Mouse (Mus musculus) liver, embryonic 13.5 days (tissue): ENCODE results near the gene Hoxc12. TPM values are rescaled to one million over a fixed set of nuclear protein-coding genes. Genes with fewer than 3 reads are reported as not detected.

Experiments used
- ATAC-seq: fragments of 200-750 bp; cut with Nextera tagmentation; 2 replicates; pipeline ENCODE4 v1.8.0; 2017; ENCODE audit warnings: low read depth, mild to moderate bottlenecking, moderate number of reproducible peaks, moderate library complexity
- DNase-seq: peaks from one replicate; pipeline ENCODE4 v3.0.0; 2022
- H3K27ac ChIP-seq: fragments of 300-500 bp; sonication (generic); 2 replicates; pipeline ENCODE4 v1.5.1; 2015; ENCODE audit warnings: moderate library complexity, mild to moderate bottlenecking, inconsistent platforms
- H3K27me3 ChIP-seq: fragments of 300-500 bp; sonication (generic); 2 replicates; pipeline ENCODE4 v1.6.1; 2015; ENCODE audit warnings: mild to moderate bottlenecking, inconsistent platforms
- H3K36me3 ChIP-seq: fragments of 300-500 bp; sonication (generic); 2 replicates; pipeline ENCODE4 v1.6.1; 2015; ENCODE audit warnings: mild to moderate bottlenecking, inconsistent platforms
- H3K4me1 ChIP-seq: fragments of 300-500 bp; sonication (generic); replicated peaks from 2 replicates; pipeline ENCODE4 v1.6.1; 2015; ENCODE audit warnings: inconsistent platforms
- H3K4me2 ChIP-seq: fragments of 300-500 bp; sonication (generic); 2 replicates; pipeline ENCODE4 v1.6.1; 2015; ENCODE audit warnings: inconsistent platforms, mild to moderate bottlenecking, moderate library complexity
- H3K4me3 ChIP-seq: fragments of 300-500 bp; sonication (generic); replicated peaks from 2 replicates; pipeline ENCODE4 v1.5.1; 2015; ENCODE audit warnings: mild to moderate bottlenecking, inconsistent platforms
- H3K9ac ChIP-seq: fragments of 300-500 bp; sonication (generic); 2 replicates; pipeline ENCODE4 v1.6.1; 2015; ENCODE audit warnings: mild to moderate bottlenecking, inconsistent platforms
- H3K9me3 ChIP-seq: fragments of 300-500 bp; sonication (generic); replicated peaks from 2 replicates; pipeline ENCODE4 v1.6.1; 2016; ENCODE audit warnings: inconsistent platforms
- WGBS: fragments of 180-500 bp; shearing (Covaris S2); methylation state at CpG from one replicate; pipeline ENCODE4 v1.1.7; 2015; ENCODE audit not compliant: insufficient replicate concordance; 5-methylcytosine and 5-hydroxymethylcytosine counted together
- polyA plus RNA-seq: library from polyadenylated mRNA; unstranded; fragments of >200 nt; fragmentation: Nextera tagmentation; extraction: Ambion mirVana; gene quantifications from 2 replicates; pipeline ENCODE4 v1.2.1, GENCODE M21; 2015

Hoxc12 gene
- not detected in 2 replicates for polyA plus RNA-seq

- Histone ChIP-seq H3K27ac (no peak within 1 kb of the TSS), H3K9ac (no peak within 1 kb of the TSS), H3K4me1 (no peaks in the 10 kb centered on the region), H3K36me3 (no peaks in the 10 kb centered on the region), H3K4me3 (no peak within 1 kb of the TSS), H3K27me3 (peaks cover 100% of the 10 kb centered on the region), H3K9me3 (no peaks in the 10 kb centered on the region), H3K4me2 (no peak within 1 kb of the TSS)
- ATAC-seq: no peak
- 3% methylated on average over 31 of the region's 31 CpGs for WGBS
- no peak for DNase-seq
Observed at GRCm38 (mm10) chr15:102936279-102936972, at the start of gene Hoxc12. Hoxc12 (plus strand) TSS chr15:102936757.

DNA sequence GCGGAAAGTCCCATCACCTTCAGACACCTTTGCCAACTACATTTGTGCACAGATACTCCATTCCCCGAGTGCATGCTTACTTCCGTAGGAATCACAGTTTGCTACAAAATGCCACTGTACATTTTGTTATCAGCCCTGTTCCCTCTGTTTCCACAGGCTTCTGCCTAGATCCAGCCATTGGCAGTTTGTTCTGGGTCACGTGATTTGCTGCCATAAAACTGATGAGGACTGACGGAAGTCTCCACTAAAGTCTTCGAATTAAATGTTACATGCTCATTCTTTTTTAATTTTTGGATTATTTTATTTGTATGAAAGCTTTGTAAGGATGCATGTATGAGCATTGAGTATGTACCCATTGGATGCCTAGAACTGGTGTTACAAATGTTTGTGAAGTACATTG, 41.4 kb upstream of the Hoxc12 start:
- ATAC-seq: no peak
- 64% methylated on average over 6 of the region's 6 CpGs for WGBS
- no peak overlapping the region for H3K4me3 ChIP-seq

DNA sequence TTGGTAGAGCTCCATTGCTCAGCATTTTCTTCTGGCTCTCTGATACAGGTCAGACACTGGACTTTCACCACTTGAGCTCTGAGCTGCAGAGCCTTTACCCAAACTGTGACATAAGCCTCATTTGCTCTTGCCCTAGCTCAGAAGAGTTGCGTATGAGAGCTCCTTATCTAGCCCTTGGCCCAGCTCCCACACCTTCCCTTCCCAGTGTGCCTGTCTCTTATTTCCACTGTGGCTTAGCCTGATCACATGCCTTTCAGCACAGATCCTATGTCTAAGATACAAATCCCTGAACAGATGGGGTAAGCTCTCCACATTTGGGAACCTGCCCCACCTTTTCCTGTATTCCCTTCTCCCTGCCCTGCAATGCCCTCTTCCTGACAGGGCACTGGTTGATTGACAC, 31.6 kb upstream of the Hoxc12 start:
- no peak overlapping the region for H3K4me2 ChIP-seq
- no peaks in the 10 kb centered on the region for H3K36me3 ChIP-seq
- DNase-seq: no peak
- H3K9me3 ChIP-seq: no peaks in the 10 kb centered on the region
- ATAC-seq: no peak
- no peaks in the 10 kb centered on the region for H3K4me1 ChIP-seq
- H3K27ac ChIP-seq: no peak overlapping the region
- no peak overlapping the region for H3K9ac ChIP-seq
- WGBS: 40% methylated on average over 1 of the region's 1 CpGs
- no peak overlapping the region for H3K4me3 ChIP-seq
- peaks cover 76% of the 10 kb centered on the region for H3K27me3 ChIP-seq

More for the DNA sequence above, 41.4 kb upstream of the Hoxc12 start:
- DNase-seq: no peak
- Histone ChIP-seq H3K9me3 (no peaks in the 10 kb centered on the region), H3K4me2 (no peak overlapping the region), H3K9ac (no peak overlapping the region), H3K36me3 (no peaks in the 10 kb centered on the region), H3K27me3 (peaks cover 28% of the 10 kb centered on the region), H3K27ac (no peak overlapping the region), H3K4me1 (no peaks in the 10 kb centered on the region)

DNA sequence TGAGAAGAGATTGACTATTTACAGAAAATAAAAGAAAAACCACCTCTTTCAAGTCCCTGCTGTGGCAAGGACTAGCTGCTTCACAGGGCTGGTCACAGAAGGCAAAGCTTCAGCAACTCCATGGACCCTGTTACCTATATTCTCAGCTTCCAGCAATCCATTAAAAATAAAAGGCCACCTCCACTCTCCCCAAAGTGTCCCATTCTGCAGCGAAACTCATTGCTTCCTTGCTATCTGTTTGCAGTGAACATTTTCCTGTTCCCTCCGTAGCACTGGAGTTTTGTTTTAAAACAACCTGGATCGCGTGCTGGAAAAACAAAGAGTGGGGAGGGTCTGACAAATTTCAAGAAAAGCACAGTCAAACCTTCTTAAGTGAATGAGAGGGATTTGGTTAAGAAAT, 27.0 kb upstream of the Hoxc12 start:
- H3K36me3 ChIP-seq: no peaks in the 10 kb centered on the region
- DNase-seq (no peak), ATAC-seq (no peak)
- WGBS: 1% methylated on average over 4 of the region's 4 CpGs
- no peaks in the 10 kb centered on the region for H3K9me3 ChIP-seq
- no peaks in the 10 kb centered on the region for H3K4me1 ChIP-seq
- no peak overlapping the region for H3K9ac ChIP-seq
- no peak overlapping the region for H3K27ac ChIP-seq
- no peak overlapping the region for H3K4me3 ChIP-seq
- no peak overlapping the region for H3K4me2 ChIP-seq
- H3K27me3 ChIP-seq: peaks cover 90% of the 10 kb centered on the region

- DNase-seq (no peak), ATAC-seq (no peak)
- no peak overlapping the region for H3K4me3 ChIP-seq
- no peaks in the 10 kb centered on the region for H3K9me3 ChIP-seq
- H3K27ac ChIP-seq: no peak overlapping the region
- 2% methylated on average over 18 of the region's 18 CpGs for WGBS
- H3K4me2 ChIP-seq: no peak overlapping the region
- no peaks in the 10 kb centered on the region for H3K4me1 ChIP-seq
- peaks cover 90% of the 10 kb centered on the region for H3K27me3 ChIP-seq
- H3K36me3 ChIP-seq: no peaks in the 10 kb centered on the region
- no peak overlapping the region for H3K9ac ChIP-seq
Observed at GRCm38 (mm10) chr15:102910038-102910437, 26.5 kb upstream of the Hoxc12 start.

GRCm38 (mm10) chr15:102910496-102911095, 26.0 kb upstream of the Hoxc12 start:
- Histone ChIP-seq H3K4me3 (no peak overlapping the region), H3K9me3 (no peaks in the 10 kb centered on the region), H3K27me3 (peaks cover 88% of the 10 kb centered on the region), H3K4me2 (no peak overlapping the region), H3K27ac (no peak overlapping the region), H3K9ac (no peak overlapping the region), H3K4me1 (no peaks in the 10 kb centered on the region), H3K36me3 (no peaks in the 10 kb centered on the region)
- no peak for DNase-seq
- no peak for ATAC-seq
- 2% methylated on average over 22 of the region's 22 CpGs for WGBS

- Histone ChIP-seq H3K27ac (no peak overlapping the region), H3K4me3 (no peak overlapping the region), H3K27me3 (peaks cover 91% of the 10 kb centered on the region), H3K9me3 (no peaks in the 10 kb centered on the region), H3K9ac (no peak overlapping the region), H3K36me3 (no peaks in the 10 kb centered on the region), H3K4me1 (no peaks in the 10 kb centered on the region), H3K4me2 (no peak overlapping the region)
- DNase-seq (no peak), ATAC-seq (no peak)
- 2% methylated on average over 19 of the region's 19 CpGs for WGBS
Observed at GRCm38 (mm10) chr15:102913038-102913585, 23.4 kb upstream of the Hoxc12 start.

DNA sequence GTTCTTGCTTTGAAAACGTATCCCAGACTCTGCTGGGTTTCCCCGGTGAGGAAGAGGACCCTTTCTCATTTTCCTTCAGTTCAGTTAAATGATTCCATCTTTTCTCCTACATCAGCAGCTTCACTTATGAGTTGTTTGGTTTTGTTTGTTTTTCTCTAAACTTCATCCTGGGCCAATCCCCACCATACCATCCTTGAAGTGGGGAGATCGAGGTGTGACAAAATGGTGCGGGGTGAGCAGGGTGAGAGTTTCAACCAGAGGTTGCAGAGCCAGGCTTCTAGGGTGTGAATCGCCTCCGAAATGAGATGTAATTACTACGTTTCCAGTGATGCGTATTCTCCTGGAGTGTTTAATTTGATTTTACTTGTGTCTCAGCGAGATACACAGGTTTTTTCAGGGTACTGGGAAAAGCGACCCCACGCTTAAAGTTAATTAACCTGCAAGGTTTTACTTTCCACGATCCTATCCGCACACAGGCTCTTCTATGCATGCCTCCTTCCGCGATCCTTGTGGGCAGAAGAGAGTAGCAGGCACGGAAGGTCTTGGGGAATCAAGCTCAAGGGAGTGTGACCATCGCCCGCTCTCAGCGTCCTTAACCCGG, 18.5 kb upstream of the Hoxc12 start:
- DNase-seq: no peak
- no peaks in the 10 kb centered on the region for H3K9me3 ChIP-seq
- H3K9ac ChIP-seq: no peak overlapping the region
- H3K27me3 ChIP-seq: peaks cover 94% of the 10 kb centered on the region
- no peaks in the 10 kb centered on the region for H3K4me1 ChIP-seq
- ATAC-seq: no peak
- H3K4me2 ChIP-seq: no peak overlapping the region
- 1% methylated on average over 20 of the region's 20 CpGs for WGBS
- no peaks in the 10 kb centered on the region for H3K36me3 ChIP-seq
- H3K4me3 ChIP-seq: no peak overlapping the region
- no peak overlapping the region for H3K27ac ChIP-seq

DNA sequence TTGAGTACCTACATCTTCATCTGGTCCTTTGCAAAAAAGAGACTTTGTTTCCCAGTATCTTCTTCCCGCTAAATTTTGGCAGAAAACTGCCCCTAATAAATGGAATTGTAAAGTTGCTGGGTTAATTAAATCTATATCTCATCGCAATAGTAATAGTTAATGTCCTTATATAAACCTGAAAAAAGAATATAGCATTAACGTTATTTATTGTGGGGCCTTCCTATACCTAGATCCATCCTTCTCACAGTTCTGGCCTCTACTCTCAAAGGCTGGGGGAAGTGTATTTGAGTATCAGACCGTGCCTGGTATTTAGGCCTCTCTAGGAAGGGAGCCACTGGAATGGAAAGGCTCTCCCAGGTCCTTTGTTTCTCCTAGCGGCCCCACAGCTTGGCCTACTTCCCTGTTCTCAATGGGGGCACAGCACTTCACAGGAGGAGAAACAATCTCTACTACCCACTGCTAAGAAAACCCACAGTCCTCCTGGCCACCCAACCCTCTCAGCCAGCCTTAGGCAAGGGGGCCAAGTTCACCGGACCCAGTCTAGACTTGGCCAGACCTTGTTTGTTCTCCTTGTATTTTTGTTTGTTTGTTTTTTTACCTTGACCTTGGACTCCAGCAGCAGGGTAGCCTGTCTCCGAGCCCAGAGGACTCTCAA, 17.8 kb upstream of the Hoxc12 start:
- ATAC-seq (no peak), DNase-seq (no peak)
- 5% methylated on average over 7 of the region's 7 CpGs for WGBS
- Histone ChIP-seq H3K27me3 (peaks cover 94% of the 10 kb centered on the region), H3K4me2 (no peak overlapping the region), H3K9ac (no peak overlapping the region), H3K9me3 (no peaks in the 10 kb centered on the region), H3K27ac (no peak overlapping the region), H3K4me3 (no peak overlapping the region), H3K36me3 (no peaks in the 10 kb centered on the region), H3K4me1 (no peaks in the 10 kb centered on the region)

DNA sequence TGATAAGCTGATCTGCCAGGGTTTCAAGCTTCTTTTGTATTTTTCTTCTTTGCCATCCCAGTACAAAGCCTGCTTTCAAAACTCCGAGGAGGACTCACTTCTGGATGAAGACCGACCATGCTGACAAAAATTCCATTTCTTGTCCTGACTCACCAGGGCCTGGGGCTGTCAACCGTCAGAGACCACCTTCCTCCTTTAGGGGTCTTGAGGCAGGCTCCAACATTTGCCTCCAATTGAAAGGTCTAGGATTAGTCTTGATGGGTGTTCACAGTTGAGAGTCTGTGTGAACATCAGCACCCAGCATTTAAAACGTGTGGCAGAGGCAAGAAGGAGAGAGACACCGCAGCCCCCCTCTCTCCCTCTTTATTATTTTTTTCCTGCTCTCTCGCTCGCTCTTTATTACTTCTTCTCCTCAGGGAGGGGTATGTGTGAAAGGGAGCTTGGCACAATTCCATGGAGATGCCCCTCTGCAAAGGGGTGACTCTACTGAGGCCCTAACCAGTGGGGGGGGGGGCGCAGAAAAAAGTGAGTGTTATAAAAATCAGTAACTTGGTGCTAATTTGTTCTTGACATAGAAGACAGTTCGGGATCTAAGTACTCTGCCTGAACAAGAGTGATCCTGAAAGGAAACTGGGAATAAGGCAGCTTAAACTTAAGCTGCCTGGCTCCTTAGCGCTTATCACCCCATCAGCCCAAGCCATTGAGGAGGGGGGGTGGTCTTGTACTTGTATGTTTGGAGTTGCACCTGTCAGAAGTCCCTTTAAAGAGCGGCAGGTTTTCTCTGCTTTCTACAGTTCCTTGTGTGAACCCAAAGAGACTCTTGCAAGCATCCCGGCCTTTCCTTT, 17.0 kb upstream of the Hoxc12 start:
- no peak for DNase-seq
- WGBS: 4% methylated on average over 12 of the region's 12 CpGs
- Histone ChIP-seq H3K9ac (no peak overlapping the region), H3K4me2 (no peak overlapping the region), H3K4me1 (no peaks in the 10 kb centered on the region), H3K4me3 (no peak overlapping the region), H3K9me3 (no peaks in the 10 kb centered on the region), H3K27me3 (peaks cover 97% of the 10 kb centered on the region), H3K36me3 (no peaks in the 10 kb centered on the region), H3K27ac (no peak overlapping the region)
- no peak for ATAC-seq

- Histone ChIP-seq H3K27ac (no peak overlapping the region), H3K4me1 (no peaks in the 10 kb centered on the region), H3K9me3 (no peaks in the 10 kb centered on the region), H3K27me3 (peaks cover 99% of the 10 kb centered on the region), H3K36me3 (no peaks in the 10 kb centered on the region), H3K9ac (no peak overlapping the region), H3K4me2 (no peak overlapping the region), H3K4me3 (no peak overlapping the region)
- DNase-seq (no peak), ATAC-seq (no peak)
- WGBS: 3% methylated on average over 20 of the region's 20 CpGs
Observed at GRCm38 (mm10) chr15:102920619-102921018, 15.9 kb upstream of the Hoxc12 start.
